Mouse (Mus musculus): ENCODE measurements at regions not wholly inside any gene's neighbourhood (a gene's known extent, or its start where the extent isn't known, plus 50 kb on each side); places are given as distances from the start of the nearest gene placed in this dataset.

- DNase-seq (ENCODE audit: low spot score in 2 of 2) = no peak
Observed at GRCm38 (mm10) chr9:59232682-59233081, 58.7 kb upstream of the Adpgk start.

- no peak for DNase-seq (ENCODE audit: low spot score in 2 of 2)
Observed at GRCm38 (mm10) chr9:59231947-59232346, 59.4 kb upstream of the Adpgk start.

- DNase-seq (ENCODE audit: low spot score in 2 of 2) = no peak
Observed at GRCm38 (mm10) chr9:59231186-59231585, 60.2 kb upstream of the Adpgk start.

GRCm38 (mm10) chr9:59230161-59230560 is 61.2 kb upstream of the Adpgk start:
- DNase-seq (ENCODE audit: low spot score in 2 of 2) = no peak

- DNase-seq (ENCODE audit: low spot score in 2 of 2) = no peak
Observed at GRCm38 (mm10) chr9:59227948-59228347, 63.4 kb upstream of the Adpgk start.

- no peak for DNase-seq (ENCODE audit: low spot score in 2 of 2)
Observed at GRCm38 (mm10) chr9:59226361-59226760, 65.0 kb upstream of the Adpgk start.

- no peak for DNase-seq (ENCODE audit: low spot score in 2 of 2)
Observed at GRCm38 (mm10) chr9:59219277-59219676, 72.1 kb upstream of the Adpgk start.

GRCm38 (mm10) chr9:59202654-59203514 is 88.5 kb upstream of the Adpgk start:
- DNase-seq (ENCODE audit: low spot score in 2 of 2) = no peak

- no peak for DNase-seq (ENCODE audit: low spot score in 2 of 2)
Observed at GRCm38 (mm10) chr9:59199495-59200196, 91.7 kb upstream of the Adpgk start.

- DNase-seq (ENCODE audit: low spot score in 2 of 2) = no peak
Observed at GRCm38 (mm10) chr9:59198221-59198875, 93.0 kb upstream of the Adpgk start.

GRCm38 (mm10) chr9:59197506-59197905 is 93.9 kb upstream of the Adpgk start:
- DNase-seq (ENCODE audit: low spot score in 2 of 2) = peak in 1 of 2 experiments; percentile 61

- DNase-seq (ENCODE audit: low spot score in 2 of 2) = no peak
Observed at GRCm38 (mm10) chr9:59193971-59194370, 97.4 kb upstream of the Adpgk start.

- DNase-seq (ENCODE audit: low spot score in 2 of 2) = peak in 1 of 2 experiments; percentile 75
Observed at GRCm38 (mm10) chr9:59189141-59189540, 102.2 kb upstream of the Adpgk start.

GRCm38 (mm10) chr9:59188411-59188810 is 102.9 kb upstream of the Adpgk start:
- DNase-seq (ENCODE audit: low spot score in 2 of 2) = no peak

GRCm38 (mm10) chr9:59186326-59186725 is 105.0 kb upstream of the Adpgk start:
- DNase-seq (ENCODE audit: low spot score in 2 of 2) = no peak

- no peak for DNase-seq (ENCODE audit: low spot score in 2 of 2)
Observed at GRCm38 (mm10) chr9:59184089-59184488, 107.3 kb upstream of the Adpgk start.

GRCm38 (mm10) chr9:59182906-59183305 is 108.5 kb upstream of the Adpgk start:
- no peak for DNase-seq (ENCODE audit: low spot score in 2 of 2)

- DNase-seq (ENCODE audit: low spot score in 2 of 2) = no peak
Observed at GRCm38 (mm10) chr9:59182490-59182889, 108.9 kb upstream of the Adpgk start.

GRCm38 (mm10) chr9:59171576-59171975 is 119.8 kb upstream of the Adpgk start:
- DNase-seq (ENCODE audit: low spot score in 2 of 2) = no peak

GRCm38 (mm10) chr9:59163390-59163976 is 127.2 kb upstream of the Neo1 start:
- DNase-seq (ENCODE audit: low spot score in 2 of 2) = no peak

GRCm38 (mm10) chr9:59162954-59163353 is 126.7 kb upstream of the Neo1 start:
- no peak for DNase-seq (ENCODE audit: low spot score in 2 of 2)

- DNase-seq (ENCODE audit: low spot score in 2 of 2) = no peak
Observed at GRCm38 (mm10) chr9:59157663-59158062, 121.4 kb upstream of the Neo1 start.

Measured in cerebellum, postnatal 4 days (tissue).